ENCODE assay signal across 28 mouse cellular contexts in the genomic region with DNA sequence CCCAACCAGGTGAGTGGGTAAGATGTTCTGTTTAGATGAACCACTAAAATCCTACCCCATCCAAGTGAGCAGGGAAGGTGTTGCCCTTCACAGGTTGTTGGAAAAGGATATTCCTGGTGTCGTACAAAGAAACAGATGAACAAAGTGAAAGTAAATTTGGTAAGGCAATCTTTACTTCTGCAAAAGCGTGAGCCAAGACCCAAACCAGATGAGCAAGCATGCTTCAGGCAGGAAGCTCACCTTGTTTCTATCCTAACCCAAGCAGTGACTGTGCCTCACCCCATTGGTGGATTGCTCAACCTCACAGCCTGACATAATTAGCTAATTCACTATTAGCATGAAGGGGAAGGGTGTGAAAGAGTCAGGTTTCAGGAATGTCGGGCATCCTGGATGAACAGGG. TPM values are rescaled to one million over a fixed set of nuclear protein-coding genes. Genes with fewer than 3 reads are reported as not detected.
DNase-seq lines count a peak whose midpoint lies in the region; ATAC-seq and TF ChIP-seq lines count a peak whose summit lies in the region.
"Had no signal": no experiment of that assay in that cellular context is flagged by ENCODE, and none has a peak within 500 bp of the region (broad histone marks: within the 10 kb centered on the region; RNA-seq: fewer than 3 reads in every experiment).

No protein-coding gene starts in this region.

- TF ChIP-seq EP300 in MEL (IDR thresholded peaks at IDR 0.05; ENCODE audit: low read depth in 1 of 2, low read length in 2 of 2) = no peak

- H3K27me3 ChIP-seq in MEL (ENCODE audit: control insufficient read depth in 1 of 2, insufficient read depth in 2 of 2, low read length in 2 of 2) = peaks cover 8 to 18% of the 10 kb centered on the region in 2 experiments
- peaks cover 2% of the 10 kb centered on the region; the same call in 1 of the 2 replicates for H3K27me3 ChIP-seq in midbrain, embryonic 16.5 days (ENCODE audit: control insufficient read depth, insufficient read depth, low read depth, low read length)

- TF ChIP-seq RAD21 in MEL (IDR thresholded peaks at IDR 0.05; ENCODE audit: low read depth, low read length) = no peak

- H3K36me3 ChIP-seq in MEL (ENCODE audit: control insufficient read depth in 1 of 2, insufficient read depth in 2 of 2, low read length in 2 of 2) = peaks cover 0 to 11% of the 10 kb centered on the region in 2 experiments; a peak in 2 of 4 replicates
- H3K36me3 ChIP-seq in midbrain, embryonic 16.5 days (ENCODE audit: control insufficient read depth, insufficient read depth, low read length) = no peaks in the 10 kb centered on the region
- H3K36me3 ChIP-seq: heart, embryonic 10.5 days; heart, embryonic 15.5 days; hindbrain, embryonic 13.5 days; limb, embryonic 10.5 days; limb, embryonic 15.5 days; liver, embryonic 13.5 days; midbrain, embryonic 12.5 days had no signal

- no peak overlapping the region for H3K4me2 ChIP-seq in midbrain, embryonic 16.5 days (ENCODE audit: low read length)
- H3K4me2 ChIP-seq: heart, embryonic 15.5 days; hindbrain, embryonic 13.5 days; limb, embryonic 15.5 days; liver, embryonic 13.5 days; midbrain, embryonic 12.5 days had no signal

- no peaks in the 10 kb centered on the region for H3K9me3 ChIP-seq in MEL (replicated peaks; ENCODE audit: insufficient read depth, low read length)
- H3K9me3 ChIP-seq in midbrain, embryonic 16.5 days (replicated peaks; ENCODE audit: control insufficient read depth, low read length, poor library complexity, severe bottlenecking) = no peaks in the 10 kb centered on the region
- H3K9me3 ChIP-seq: heart, embryonic 10.5 days; heart, embryonic 15.5 days; hindbrain, embryonic 13.5 days; limb, embryonic 10.5 days; limb, embryonic 15.5 days; liver, embryonic 13.5 days; midbrain, embryonic 12.5 days had no signal

- TF ChIP-seq CTCF in MEL (IDR thresholded peaks at IDR 0.05 in 2 of 3, conservative IDR thresholded peaks at IDR 0.05 in 1 of 3; ENCODE audit: control insufficient read depth in 1 of 3, insufficient read depth in 1 of 3, low read depth in 2 of 3, low read length in 3 of 3, poor library complexity in 1 of 3, severe bottlenecking in 1 of 3) = no peak

- H3K4me3 ChIP-seq in MEL (ENCODE audit: control insufficient read depth in 1 of 2, insufficient read depth in 1 of 2, low read depth in 2 of 2, low read length in 2 of 2) = no peak overlapping the region
- H3K4me3 ChIP-seq in midbrain, embryonic 16.5 days (ENCODE audit: low read depth, low read length) = no peak overlapping the region
- H3K4me3 ChIP-seq: heart, embryonic 10.5 days; heart, embryonic 15.5 days; hindbrain, embryonic 13.5 days; layer of hippocampus, adult 2 months; limb, embryonic 10.5 days; limb, embryonic 15.5 days; liver, embryonic 13.5 days; midbrain, embryonic 12.5 days had no signal

- peaks cover 2% of the 10 kb centered on the region in 2 experiments; a peak in 3 of 4 replicates for H3K4me1 ChIP-seq in MEL (ENCODE audit: control insufficient read depth in 1 of 2, insufficient read depth in 2 of 2, low read length in 2 of 2)
- no peaks in the 10 kb centered on the region; the same call in 1 of the 2 replicates for H3K4me1 ChIP-seq in midbrain, embryonic 16.5 days (ENCODE audit: control insufficient read depth, insufficient read depth, low read length)
- H3K4me1 ChIP-seq: heart, embryonic 10.5 days; heart, embryonic 15.5 days; limb, embryonic 10.5 days; limb, embryonic 15.5 days; liver, embryonic 13.5 days had no signal

- DNase-seq in MEL (ENCODE audit: low read depth, low spot score) (peak; percentile 23), ZHBTc4 (ENCODE audit: low read depth, low spot score) (peak; percentile 19)
- no peak for DNase-seq in spleen, postnatal 10 days (ENCODE audit: low spot score in 2 of 2)
- DNase-seq in ovary, postnatal 10 days (ENCODE audit: low spot score) = no peak
- no peak for DNase-seq in layer of hippocampus, adult 11-12 months (ENCODE audit: low spot score)
- DNase-seq: adrenal gland, postnatal 14 days; B cell, adult 2 months; cerebellum, adult 18-20 months; cerebellum, postnatal 10 days; forebrain, postnatal 0 days; gastrocnemius, postnatal 10 days; heart, adult 11 months; kidney, adult 11 months; kidney, postnatal 14 days; liver, embryonic 13.5 days; lung, postnatal 10 days; right cerebral cortex, postnatal 25 days had no signal

- TF ChIP-seq POLR2A in MEL (IDR thresholded peaks at IDR 0.05; ENCODE audit: control insufficient read depth in 1 of 2, insufficient read depth in 1 of 2, low read depth in 1 of 2, low read length in 2 of 2, poor library complexity in 1 of 2) = no peak

- no peaks in the 10 kb centered on the region for H3K79me2 ChIP-seq in MEL (ENCODE audit: control insufficient read depth, insufficient read depth, low read length, poor library complexity)

- 81% methylated on average over 3 of the region's 3 CpGs for WGBS in midbrain, embryonic 16.5 days

- peak; percentile 99 for ATAC-seq in granulocyte monocyte progenitor cell, adult 5-6 weeks (replicated peaks; ENCODE audit: poor library complexity, severe bottlenecking)
- 0 out of 2 replicates have a peak, but pooled peaks have one; percentile 40 for ATAC-seq in monocyte, adult 5-6 weeks (replicated peaks; ENCODE audit: insufficient number of reproducible peaks, low FRiP score, low TSS enrichment, poor library complexity, severe bottlenecking)
- ATAC-seq in midbrain, embryonic 16.5 days = no peak
- ATAC-seq: forebrain, postnatal 0 days had no signal

- no peak overlapping the region for H3K27ac ChIP-seq in MEL (ENCODE audit: control insufficient read depth, low read depth, low read length)
- H3K27ac ChIP-seq in midbrain, embryonic 16.5 days (ENCODE audit: low read length) = no peak overlapping the region
- H3K27ac ChIP-seq: heart, embryonic 10.5 days; heart, embryonic 15.5 days; hindbrain, embryonic 13.5 days; layer of hippocampus, adult 2 months; limb, embryonic 10.5 days; limb, embryonic 15.5 days; liver, embryonic 13.5 days; macrophage; midbrain, embryonic 12.5 days had no signal

- H3K9ac ChIP-seq in MEL (ENCODE audit: control insufficient read depth, low read depth, low read length, poor library complexity, severe bottlenecking) = no peak overlapping the region
- no peak overlapping the region for H3K9ac ChIP-seq in midbrain, embryonic 16.5 days (ENCODE audit: low read depth, low read length)
- H3K9ac ChIP-seq: forebrain, postnatal 0 days; heart, embryonic 15.5 days; hindbrain, embryonic 13.5 days; limb, embryonic 15.5 days; liver, embryonic 13.5 days; midbrain, embryonic 12.5 days had no signal

TF ChIP-seq in MEL, 35 proteins besides CTCF, POLR2A, EP300 and RAD21:
- TF ChIP-seq USF2 (IDR thresholded peaks at IDR 0.05; ENCODE audit: borderline replicate concordance in 1 of 2, insufficient read depth in 1 of 2, low read depth in 1 of 2, low read length in 2 of 2) (no peak), ZKSCAN1 (IDR thresholded peaks at IDR 0.05; ENCODE audit: low read depth, low read length) (no peak), USF1 (IDR thresholded peaks at IDR 0.05; ENCODE audit: low read depth, low read length) (no peak), BHLHE40 (IDR thresholded peaks at IDR 0.05; ENCODE audit: borderline replicate concordance, low read depth, low read length) (no peak), GABPA (IDR thresholded peaks at IDR 0.05; ENCODE audit: low read depth, low read length) (no peak), ETS1 (IDR thresholded peaks at IDR 0.05; ENCODE audit: low read depth, low read length) (no peak), GATA1 (IDR thresholded peaks at IDR 0.05; ENCODE audit: low read depth, low read length) (no peak), ZMIZ1 (IDR thresholded peaks at IDR 0.05; ENCODE audit: low read depth, low read length) (no peak), POLR2AphosphoS2 (IDR thresholded peaks at IDR 0.05; ENCODE audit: low read length) (no peak), HCFC1 (IDR thresholded peaks at IDR 0.05; ENCODE audit: low read depth, low read length) (no peak), KAT2A (conservative IDR thresholded peaks at IDR 0.05; ENCODE audit: low read depth, low read length) (no peak), ELF1 (IDR thresholded peaks at IDR 0.05; ENCODE audit: low read depth, low read length) (no peak), TBP (IDR thresholded peaks at IDR 0.05; ENCODE audit: low read depth, low read length) (no peak), MAFK (IDR thresholded peaks at IDR 0.05; ENCODE audit: borderline replicate concordance, low read depth, low read length) (no peak), CHD2 (IDR thresholded peaks at IDR 0.05; ENCODE audit: low read length) (no peak), TAL1 (IDR thresholded peaks at IDR 0.05; ENCODE audit: low read length) (no peak), MXI1 (IDR thresholded peaks at IDR 0.05; ENCODE audit: low read depth, low read length) (no peak), E2F4 (IDR thresholded peaks at IDR 0.05; ENCODE audit: borderline replicate concordance, low read depth, low read length) (no peak), TCF12 (IDR thresholded peaks at IDR 0.05; ENCODE audit: low read depth, low read length) (no peak), ZC3H11A (IDR thresholded peaks at IDR 0.05; ENCODE audit: low read depth, low read length) (no peak)

RNA-seq across cellular contexts. Expression of a gene that starts 7.0 kb away (rescaled TPM):
- 33.3 and 35.6 TPM in 2 replicates for total RNA-seq in MEL (2012; rRNA removed)
- polyA plus RNA-seq in MEL (2012; ENCODE audit: insufficient read depth in 1 of 2, insufficient read length in 2 of 2, low read depth in 1 of 2, low replicate concordance in 2 of 2, missing spikeins in 1 of 2) = 10 to 100 TPM; 53.4 to 63.8 TPM
- total RNA-seq in granulocyte monocyte progenitor cell, adult 5-6 weeks (2014; fragmentation: Nextera tagmentation) = 25.2 and 34.4 TPM in 2 replicates
- total RNA-seq in granulocyte monocyte progenitor cell, adult 5-6 weeks (2017) = 21.1 and 28.3 TPM in 2 replicates
- 36.8 to 53.8 TPM (median 38.2 TPM) in 3 replicates for total RNA-seq in monocyte, adult 5-6 weeks (2017)
- polyA plus RNA-seq in midbrain, embryonic 16.5 days (2015; fragmentation: Nextera tagmentation; extraction: Ambion mirVana) = 80.9 and 86.6 TPM in 2 replicates

RNA-seq across cellular contexts. Expression of a gene that starts 38.2 kb away (rescaled TPM):
- 0.19 and 0.39 TPM in 2 replicates for total RNA-seq in MEL (2012; rRNA removed)
- under 1 TPM in 1 of 2 experiments, not detected in 1; 0.13 TPM for polyA plus RNA-seq in MEL (2012; ENCODE audit: insufficient read depth in 1 of 2, insufficient read length in 2 of 2, low read depth in 1 of 2, low replicate concordance in 2 of 2, missing spikeins in 1 of 2)
- not detected in 2 replicates for total RNA-seq in granulocyte monocyte progenitor cell, adult 5-6 weeks (2014; fragmentation: Nextera tagmentation)
- not detected in 2 replicates for total RNA-seq in granulocyte monocyte progenitor cell, adult 5-6 weeks (2017)
- 0.53 TPM in 1 of 3 replicates, not detected in the others for total RNA-seq in monocyte, adult 5-6 weeks (2017)
- polyA plus RNA-seq in midbrain, embryonic 16.5 days (2015; fragmentation: Nextera tagmentation; extraction: Ambion mirVana) = 21.8 and 23.9 TPM in 2 replicates
- polyA plus RNA-seq: macrophage had no signal

Comparison
In these comparisons a context has a peak if more than half of its experiments do, and no peak if none do; other contexts are left out.
1. DNase-seq: peak in MEL (single experiment) and ZHBTc4 (single experiment); none in spleen, postnatal 10 days (0 of 2), ovary, postnatal 10 days (single experiment) and layer of hippocampus, adult 11-12 months (single experiment).